Mouse (Mus musculus) layer of hippocampus, adult 11-12 months (tissue): ENCODE data around the gene Gm20823.
"Not testable (repeated sequence)": the region's sequence is repeated elsewhere in the genome, so short reads cannot be mapped to it uniquely, and the experiment has no call there.

Experiments
- DNase-seq: peaks from one replicate; pipeline ENCODE4 v3.0.0; 2022; ENCODE audit warnings: low spot score

The Gm20823 gene

DNA sequence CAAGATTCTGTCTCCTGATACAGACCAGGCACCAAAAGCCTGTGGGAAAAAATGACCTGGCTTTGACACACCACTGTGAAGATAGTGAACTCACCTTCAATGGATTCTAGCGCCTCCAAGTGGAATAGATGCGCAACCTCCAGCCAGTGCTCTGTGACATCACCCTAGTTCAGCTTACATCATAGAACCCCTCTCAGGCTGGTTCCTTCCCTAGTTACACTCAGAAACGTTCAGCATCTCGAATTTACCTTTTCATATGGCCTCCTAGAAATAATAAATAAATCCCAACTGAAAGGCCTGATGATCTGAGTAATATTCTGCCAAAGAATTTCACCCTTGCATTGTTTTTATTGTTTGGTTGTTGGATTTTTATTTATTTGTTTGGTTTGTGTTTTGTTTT lies at the start of gene Gm20823:
TSS of gene Gm20823 (minus strand) at position 101 of the 400 bp plus-strand sequence.
- not testable (repeated sequence) for DNase-seq
